Mouse (Mus musculus) left cerebral cortex, postnatal 25 days (tissue): ENCODE data around the gene Krtcap2. TPM values are rescaled to one million over a fixed set of nuclear protein-coding genes. Genes with fewer than 3 reads are reported as not detected.

Experiments used
- DNase-seq, 2 experiments: peaks; one replicate each; pipeline ENCODE4 v3.0.0; 2022; ENCODE audit warnings: low spot score in 2 of 2, mixed read lengths in 1 of 2
- intact Hi-C: fragments of 180-260 bp; cut with DNase I; formaldehyde crosslinking; loops from one replicate; pipeline ENCODE4 v1.15.1; 2025
- microRNA-seq, 2 experiments: library from miRNA; unstranded; fragments of <30 nt; microRNA quantifications; one replicate each; pipeline ENCODE4 v1.2.0; 2022
- total RNA-seq, 2 experiments: library from RNA; stranded (reverse); gene quantifications; 2 replicates each; pipeline ENCODE4 v1.2.3; 2021

Gene Krtcap2
- total RNA-seq, 2 experiments from 2014 or later, result 69.2 to 69.4 TPM

GRCm38 (mm10) chr3:89298908-89299307 lies 53.1 kb downstream of the Krtcap2 start:
- intact Hi-C loops, result loop anchor here (5.0 kb wide), 1 partner anchor 42 kb away; the partner anchor contains the start of gene Dpm3
- no peak for DNase-seq

- intact Hi-C loops, result loop anchor here (5.0 kb wide), 1 partner anchor 42 kb away; the partner anchor contains the start of gene Dpm3
- peak in 1 of 2 experiments; percentile 54 for DNase-seq
These were observed 53.7 kb downstream of the Krtcap2 start for GRCm38 (mm10) chr3:89299499-89299898.

Small RNAs within 50 kb of the gene (microRNA-seq; reads per million reads assigned to microRNA genes)
- 5,407 to 6,896 reads per million in 2 experiments for gene Mir92b

Other genes with a start within 250 kb of the Krtcap2 start
- 100 to 1,000 TPM; 189 to 195 TPM for gene Rusc1, start 152.7 kb upstream of the Krtcap2 start, total RNA-seq
- not detected for gene Gm43738, start 144.9 kb upstream of the Krtcap2 start, total RNA-seq
- 10 to 100 TPM; 81.0 to 88.8 TPM for gene Fdps, start 144.0 kb upstream of the Krtcap2 start, total RNA-seq
- gene Pklr, start 109.8 kb upstream of the Krtcap2 start, total RNA-seq, result not detected
- gene Hcn3, start 85.8 kb upstream of the Krtcap2 start, total RNA-seq, result 10 to 100 TPM; 16.0 to 18.7 TPM
- gene Clk2, start 81.2 kb upstream of the Krtcap2 start, total RNA-seq, result 10 to 100 TPM; 39.0 to 46.6 TPM
- gene Scamp3, start 68.5 kb upstream of the Krtcap2 start, total RNA-seq, result 10 to 100 TPM; 67.1 to 70.2 TPM
- 10 to 100 TPM; 61.6 to 64.9 TPM for gene Fam189b, start 62.8 kb upstream of the Krtcap2 start, total RNA-seq
- 10 to 100 TPM; 66.5 to 67.7 TPM for gene Gba, start 43.0 kb upstream of the Krtcap2 start, total RNA-seq
- gene Thbs3, start 30.8 kb upstream of the Krtcap2 start, total RNA-seq, result 10 to 100 TPM; 23.6 to 26.5 TPM
- gene Mtx1, start 18.9 kb upstream of the Krtcap2 start, total RNA-seq, result 10 to 100 TPM; 89.5 to 94.5 TPM
- 1 to 10 TPM in 1 of 2 experiments, under 1 TPM in 1; 0.80 to 1.2 TPM for gene Muc1, start 16.9 kb upstream of the Krtcap2 start, total RNA-seq
- gene Trim46, start 343 bp downstream of the Krtcap2 start, total RNA-seq, result 10 to 100 TPM; 89.8 to 94.3 TPM
- 10 to 100 TPM; 47.8 to 48.1 TPM for gene Dpm3, start 13.4 kb downstream of the Krtcap2 start, total RNA-seq
- 10 to 100 TPM; 32.1 to 37.4 TPM for gene Slc50a1, start 24.6 kb downstream of the Krtcap2 start, total RNA-seq
- 1 to 10 TPM; 4.1 to 5.2 TPM for gene Efna1, start 35.2 kb downstream of the Krtcap2 start, total RNA-seq
- 10 to 100 TPM; 51.3 to 56.8 TPM for gene Efna3, start 77.0 kb downstream of the Krtcap2 start, total RNA-seq
- gene Efna4, start 92.1 kb downstream of the Krtcap2 start, total RNA-seq, result under 1 TPM; 0.27 to 0.37 TPM
- 100 to 1,000 TPM; 101 to 105 TPM for gene Adam15, start 104.0 kb downstream of the Krtcap2 start, total RNA-seq
- under 1 TPM in 1 of 2 experiments, not detected in 1; 0.32 TPM for gene Dcst2, start 116.0 kb downstream of the Krtcap2 start, total RNA-seq
- gene Dcst1, start 119.3 kb downstream of the Krtcap2 start, total RNA-seq, result not detected
- gene Zbtb7b, start 148.8 kb downstream of the Krtcap2 start, total RNA-seq, result 10 to 100 TPM; 11.9 to 14.8 TPM
- gene Lenep, start 156.8 kb downstream of the Krtcap2 start, total RNA-seq, result 1 to 10 TPM in 1 of 2 experiments, not detected in 1; 3.0 TPM
- gene Flad1, start 165.9 kb downstream of the Krtcap2 start, total RNA-seq, result 10 to 100 TPM; 32.6 to 32.9 TPM
- 1 to 10 TPM; 1.9 to 3.1 TPM for gene Cks1b, start 172.4 kb downstream of the Krtcap2 start, total RNA-seq
- gene Shc1, start 172.5 kb downstream of the Krtcap2 start, total RNA-seq, result 10 to 100 TPM; 10.7 to 14.6 TPM
- gene Pygo2, start 184.2 kb downstream of the Krtcap2 start, total RNA-seq, result 10 to 100 TPM; 51.6 to 60.2 TPM
- 10 to 100 TPM; 37.5 to 38.6 TPM for gene Pbxip1, start 190.7 kb downstream of the Krtcap2 start, total RNA-seq
- gene Pmvk, start 208.6 kb downstream of the Krtcap2 start, total RNA-seq, result 10 to 100 TPM; 31.0 to 33.1 TPM